Mouse (Mus musculus) heart, embryonic 15.5 days (tissue): ENCODE measurements at regions not wholly inside any gene's neighbourhood (a gene's known extent, or its start where the extent isn't known, plus 50 kb on each side); places are given as distances from the start of the nearest gene placed in this dataset.
A peak's percentile ranks its signal among the peaks of the same experiment; 100 is the strongest.

Experiments
- ATAC-seq: fragments of 200-750 bp; cut with Nextera tagmentation; replicated peaks from 2 replicates; pipeline ENCODE4 v1.8.0; 2017; ENCODE audit warnings: low read depth, moderate TSS enrichment; ENCODE audit not compliant: insufficient number of reproducible peaks, insufficient read depth, low FRiP score
- H3K27ac ChIP-seq: fragments of 300-500 bp; sonication (generic); 2 replicates; pipeline ENCODE4 v1.5.1; 2015; ENCODE audit warnings: mild to moderate bottlenecking, inconsistent platforms
- H3K27me3 ChIP-seq: fragments of 300-500 bp; sonication (generic); 2 replicates; pipeline ENCODE4 v1.6.1; 2015; ENCODE audit warnings: inconsistent platforms
- H3K36me3 ChIP-seq: fragments of 300-500 bp; sonication (generic); 2 replicates; pipeline ENCODE4 v1.6.1; 2015; ENCODE audit warnings: mild to moderate bottlenecking, inconsistent platforms
- H3K4me1 ChIP-seq: fragments of 300-500 bp; sonication (generic); replicated peaks from 2 replicates; pipeline ENCODE4 v1.6.1; 2015; ENCODE audit warnings: inconsistent platforms
- H3K4me2 ChIP-seq: fragments of 300-500 bp; sonication (generic); 2 replicates; pipeline ENCODE4 v1.6.1; 2015; ENCODE audit warnings: inconsistent platforms, mild to moderate bottlenecking, moderate library complexity
- H3K4me3 ChIP-seq: fragments of 300-500 bp; sonication (generic); 2 replicates; pipeline ENCODE4 v1.5.1; 2015; ENCODE audit warnings: mild to moderate bottlenecking, inconsistent platforms
- H3K9ac ChIP-seq: fragments of 300-500 bp; sonication (generic); 2 replicates; pipeline ENCODE4 v1.6.1; 2015; ENCODE audit warnings: mild to moderate bottlenecking, inconsistent platforms
- H3K9me3 ChIP-seq: fragments of 300-500 bp; sonication (generic); replicated peaks from 2 replicates; pipeline ENCODE4 v1.6.1; 2016; ENCODE audit warnings: inconsistent platforms
- WGBS: fragments of 180-500 bp; shearing (Covaris S2); methylation state at CpG from one replicate; pipeline ENCODE4 v1.1.7; 2015; ENCODE audit warnings: mixed read lengths; 5-methylcytosine and 5-hydroxymethylcytosine counted together

DNA sequence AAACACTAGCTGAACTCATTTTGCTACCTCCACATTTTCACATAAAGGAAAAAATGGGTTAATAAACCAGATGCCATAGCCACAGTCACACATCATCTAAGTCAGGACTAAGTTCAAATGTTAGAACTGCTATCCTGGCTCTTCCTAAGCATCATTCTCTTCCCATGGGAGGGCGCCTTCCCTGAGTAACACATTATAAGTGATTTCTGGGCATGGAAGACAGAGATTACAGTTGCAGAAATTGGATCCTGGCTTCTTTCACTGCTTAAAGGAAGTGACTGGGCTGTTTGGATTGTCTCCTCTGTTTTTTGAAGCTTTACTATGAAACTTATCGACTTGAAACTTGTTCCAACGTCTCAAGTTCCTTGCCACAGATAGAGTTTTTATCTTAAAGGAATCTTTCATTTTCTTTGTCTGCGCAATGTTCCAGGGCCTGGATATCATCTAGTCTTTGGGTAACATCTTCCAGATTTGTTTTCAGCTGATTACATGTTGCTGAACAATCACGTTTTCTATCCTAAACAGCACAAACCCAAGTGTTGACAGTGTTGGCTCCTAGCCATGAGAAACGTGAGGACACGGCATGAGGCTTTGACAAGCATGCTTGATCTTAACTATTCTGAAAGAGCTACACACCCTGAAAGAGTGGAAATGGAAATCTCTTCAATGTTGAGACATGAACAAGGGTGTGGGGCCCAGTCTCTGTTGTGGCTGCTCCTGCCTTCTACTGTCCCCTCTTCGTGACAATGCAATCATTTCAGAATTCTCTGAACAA, 700.9 kb upstream of the Zeb2 start:
- no peak overlapping the region for H3K4me3 ChIP-seq
- 38% methylated on average over 8 of the region's 8 CpGs for WGBS
- H3K9ac ChIP-seq: no peak overlapping the region
- no peak overlapping the region for H3K4me2 ChIP-seq
- no peaks in the 10 kb centered on the region for H3K36me3 ChIP-seq
- no peaks in the 10 kb centered on the region for H3K4me1 ChIP-seq
- H3K9me3 ChIP-seq: no peaks in the 10 kb centered on the region
- 0 out of 2 replicates have a peak overlapping the region, but pooled peaks have one; percentile 16 for H3K27ac ChIP-seq
- ATAC-seq: no peak
- H3K27me3 ChIP-seq: no peaks in the 10 kb centered on the region

DNA sequence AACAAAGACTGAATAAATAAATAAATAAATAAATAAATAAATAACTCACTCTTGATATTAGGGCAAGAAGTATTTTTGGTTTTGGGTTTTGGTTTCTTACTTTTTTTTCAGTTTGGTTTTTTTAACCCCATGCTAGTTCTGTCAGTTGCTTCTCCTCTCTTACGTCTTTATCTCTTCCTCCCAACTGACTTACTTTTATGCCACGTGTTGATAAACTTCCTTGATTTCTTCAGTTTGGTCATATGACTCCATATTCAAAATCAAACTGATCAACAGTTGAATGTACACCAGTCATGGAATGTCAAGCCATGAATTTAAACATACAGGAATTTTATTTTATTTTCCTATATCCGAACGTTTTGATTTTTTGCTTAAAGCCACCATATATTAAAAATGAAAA, 697.5 kb upstream of the Zeb2 start:
- no peak for ATAC-seq
- no peaks in the 10 kb centered on the region for H3K27me3 ChIP-seq
- 76% methylated on average over 4 of the region's 4 CpGs for WGBS

DNA sequence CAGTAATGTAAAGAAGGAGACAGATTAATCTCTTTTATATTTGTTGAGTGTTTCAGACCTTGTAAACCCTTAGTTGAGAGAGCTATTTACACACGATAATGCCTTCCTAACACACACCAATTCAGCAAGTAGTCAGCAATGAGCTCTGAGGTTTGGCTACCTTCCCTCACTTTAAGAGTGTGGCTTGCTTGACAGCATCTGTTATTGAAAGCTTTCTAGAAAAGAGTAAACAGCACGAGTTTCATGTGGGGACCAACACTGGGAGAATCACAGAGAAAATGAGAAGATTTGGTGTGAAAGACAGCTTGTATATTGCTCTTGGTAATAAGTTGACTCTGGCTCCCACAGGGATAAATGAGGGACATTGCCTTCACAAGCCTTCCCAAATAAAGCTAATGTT, 688.1 kb upstream of the Zeb2 start:
- WGBS: 51% methylated on average over 2 of the region's 2 CpGs

More for the DNA sequence above, 697.5 kb upstream of the Zeb2 start:
- H3K4me3 ChIP-seq: no peak overlapping the region
- no peak overlapping the region for H3K4me2 ChIP-seq
- H3K9me3 ChIP-seq: no peaks in the 10 kb centered on the region
- H3K36me3 ChIP-seq: no peaks in the 10 kb centered on the region
- H3K27ac ChIP-seq: no peak overlapping the region
- H3K9ac ChIP-seq: no peak overlapping the region
- H3K4me1 ChIP-seq: no peaks in the 10 kb centered on the region

DNA sequence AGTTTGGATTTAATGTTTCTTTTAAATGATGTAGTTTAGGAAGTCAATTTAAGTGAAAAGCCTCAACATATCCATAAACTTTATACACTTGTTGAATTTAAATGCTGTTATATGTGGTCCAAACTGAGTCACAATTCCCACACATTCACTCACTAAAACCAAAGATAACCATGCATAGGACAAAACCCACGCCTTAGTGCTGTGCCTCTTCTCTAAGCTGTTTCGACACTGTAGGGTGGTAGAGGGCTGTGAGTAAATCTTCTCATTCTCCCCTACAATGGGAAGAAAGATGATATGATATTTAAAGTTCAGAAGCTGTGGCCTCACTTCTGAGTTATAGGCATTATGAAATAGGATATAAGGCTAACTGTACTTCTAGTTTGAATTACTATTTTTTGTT, 682.9 kb upstream of the Zeb2 start:
- ATAC-seq: no peak
- Histone ChIP-seq H3K27ac (no peak overlapping the region), H3K27me3 (no peaks in the 10 kb centered on the region), H3K9ac (no peak overlapping the region), H3K4me3 (no peak overlapping the region), H3K9me3 (no peaks in the 10 kb centered on the region), H3K4me1 (no peaks in the 10 kb centered on the region), H3K36me3 (no peaks in the 10 kb centered on the region), H3K4me2 (no peak overlapping the region)
- 66% methylated on average over 2 of the region's 2 CpGs for WGBS

More for the DNA sequence above, 688.1 kb upstream of the Zeb2 start:
- Histone ChIP-seq H3K9ac (no peak overlapping the region), H3K36me3 (no peaks in the 10 kb centered on the region), H3K4me1 (no peaks in the 10 kb centered on the region), H3K4me3 (no peak overlapping the region), H3K27me3 (no peaks in the 10 kb centered on the region), H3K27ac (no peak overlapping the region), H3K4me2 (no peak overlapping the region), H3K9me3 (no peaks in the 10 kb centered on the region)
- no peak for ATAC-seq

DNA sequence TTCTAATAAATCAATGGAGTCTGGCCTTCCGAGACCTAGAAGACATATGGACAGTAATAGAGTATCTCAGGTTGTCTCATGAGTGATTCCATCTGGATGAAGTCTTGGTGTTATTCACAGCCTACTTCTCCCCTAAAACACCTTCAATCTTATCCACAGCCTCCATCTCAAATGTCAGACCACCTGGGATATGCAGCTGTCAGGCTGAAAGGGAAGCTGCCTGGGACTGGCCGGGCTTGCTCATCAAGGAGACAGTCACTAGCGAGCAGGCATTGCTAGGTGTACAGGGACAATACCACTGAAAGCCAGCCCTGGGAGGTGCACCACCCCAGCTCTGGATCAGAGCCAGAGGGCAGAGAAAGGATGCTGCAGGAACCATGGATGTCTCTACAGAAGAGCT, 676.4 kb upstream of the Zeb2 start:
- no peak for ATAC-seq
- Histone ChIP-seq H3K4me1 (no peaks in the 10 kb centered on the region), H3K27ac (no peak overlapping the region), H3K36me3 (no peaks in the 10 kb centered on the region), H3K4me3 (no peak overlapping the region), H3K27me3 (no peaks in the 10 kb centered on the region), H3K9ac (no peak overlapping the region), H3K9me3 (no peaks in the 10 kb centered on the region), H3K4me2 (no peak overlapping the region)
- 64% methylated on average over 3 of the region's 3 CpGs for WGBS

DNA sequence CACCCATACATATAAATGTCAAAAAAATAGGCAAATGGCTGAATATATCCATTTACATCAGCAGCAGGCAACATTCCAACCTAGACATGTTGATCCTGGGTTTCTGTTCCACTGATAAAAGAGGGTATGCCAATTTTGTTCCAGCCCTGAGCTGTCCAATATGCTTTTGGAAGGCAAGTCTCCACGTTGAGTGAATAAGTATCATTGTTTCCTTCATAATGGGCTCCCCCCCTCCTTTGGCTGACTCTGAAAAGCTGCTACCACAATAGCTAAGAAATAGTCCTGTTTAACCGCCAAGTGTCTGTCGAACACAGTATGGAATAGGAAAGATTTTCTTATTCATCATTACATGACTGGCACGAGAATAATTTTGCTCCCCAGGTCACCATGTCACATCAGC, 672.5 kb upstream of the Zeb2 start:
- Histone ChIP-seq H3K4me3 (no peak overlapping the region), H3K9me3 (no peaks in the 10 kb centered on the region), H3K4me2 (no peak overlapping the region), H3K27me3 (no peaks in the 10 kb centered on the region), H3K4me1 (no peaks in the 10 kb centered on the region), H3K36me3 (no peaks in the 10 kb centered on the region), H3K27ac (no peak overlapping the region), H3K9ac (no peak overlapping the region)
- ATAC-seq: no peak
- 68% methylated on average over 4 of the region's 4 CpGs for WGBS

DNA sequence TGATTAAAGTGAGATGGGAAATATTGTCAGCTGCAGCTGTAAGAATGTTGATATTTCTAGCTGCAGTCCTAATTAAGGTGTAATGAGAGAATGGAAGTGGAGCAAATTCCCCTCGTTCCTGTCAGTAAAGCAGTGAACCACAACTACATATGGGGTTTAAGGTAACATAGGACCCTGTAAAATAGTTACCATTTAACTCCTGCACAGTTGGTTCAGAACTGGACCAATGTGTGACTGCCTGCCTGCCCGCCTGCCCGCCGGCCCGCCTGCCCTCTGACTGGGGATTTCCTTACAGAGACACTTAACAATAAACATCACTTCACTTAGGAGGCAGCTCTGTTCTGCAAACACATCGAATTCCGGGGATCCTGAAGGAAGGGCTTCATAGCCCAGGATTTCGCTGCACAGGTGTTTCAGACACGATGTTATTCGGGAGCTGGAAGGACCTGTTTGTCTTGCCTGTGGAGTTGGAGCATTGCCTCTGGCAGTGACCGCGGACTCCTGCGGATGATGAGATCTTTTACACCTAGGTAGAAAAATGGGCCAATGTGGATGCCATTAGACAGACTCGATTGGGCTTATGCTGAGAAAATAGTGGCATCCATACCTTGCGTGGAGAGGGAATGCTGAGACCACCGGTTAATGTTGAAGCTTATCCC, 670.7 kb upstream of the Zeb2 start:
- 61% methylated on average over 16 of the region's 16 CpGs for WGBS
- Histone ChIP-seq H3K4me3 (no peak overlapping the region), H3K9ac (no peak overlapping the region), H3K27ac (no peak overlapping the region), H3K9me3 (no peaks in the 10 kb centered on the region), H3K36me3 (no peaks in the 10 kb centered on the region), H3K27me3 (no peaks in the 10 kb centered on the region), H3K4me2 (no peak overlapping the region), H3K4me1 (no peaks in the 10 kb centered on the region)
- no peak for ATAC-seq

DNA sequence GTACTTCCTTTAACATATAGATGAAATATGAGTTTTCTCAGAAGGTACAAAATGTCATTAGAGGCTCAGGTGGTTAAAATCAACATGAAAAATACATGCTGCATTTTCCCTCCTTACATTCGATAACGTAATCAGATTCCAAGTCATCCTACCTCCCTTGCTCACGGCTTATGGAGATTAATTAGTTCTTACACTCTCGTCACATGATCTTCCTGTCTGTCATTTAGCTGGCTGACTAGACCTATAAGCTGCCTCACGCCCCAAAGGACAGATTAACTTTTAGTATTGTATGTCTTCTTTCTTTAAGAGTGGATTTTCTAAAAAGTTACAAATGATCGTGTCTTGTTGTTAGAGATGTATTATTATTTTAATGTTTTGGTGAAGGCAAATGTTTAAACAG, 669.6 kb upstream of the Zeb2 start:
- Histone ChIP-seq H3K9ac (no peak overlapping the region), H3K4me2 (no peak overlapping the region), H3K4me1 (no peaks in the 10 kb centered on the region), H3K27me3 (no peaks in the 10 kb centered on the region), H3K9me3 (no peaks in the 10 kb centered on the region), H3K4me3 (no peak overlapping the region), H3K36me3 (no peaks in the 10 kb centered on the region), H3K27ac (no peak overlapping the region)
- no peak for ATAC-seq
- WGBS: 66% methylated on average over 6 of the region's 6 CpGs

DNA sequence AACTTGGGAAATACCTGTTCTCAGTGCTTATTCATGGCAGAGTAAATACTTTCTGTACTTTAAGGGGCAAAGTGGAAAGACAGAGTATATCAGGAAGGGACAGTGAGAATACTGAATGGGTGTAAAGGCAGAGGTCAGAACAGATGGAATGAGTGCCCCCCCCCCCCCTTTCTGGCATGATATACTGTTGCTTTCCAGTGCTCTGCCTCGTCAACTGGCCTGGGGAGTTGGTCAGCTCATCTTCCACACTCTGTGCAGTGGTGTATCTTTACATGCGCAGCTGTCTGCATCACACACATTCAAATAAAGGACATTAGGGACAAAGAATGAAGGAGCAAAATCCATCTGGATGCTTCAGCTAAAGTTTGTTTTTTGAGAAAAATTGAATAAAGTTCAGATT, 668.5 kb upstream of the Zeb2 start:
- H3K9me3 ChIP-seq: no peaks in the 10 kb centered on the region
- no peak overlapping the region for H3K9ac ChIP-seq
- H3K4me2 ChIP-seq: no peak overlapping the region
- no peaks in the 10 kb centered on the region for H3K36me3 ChIP-seq
- no peaks in the 10 kb centered on the region for H3K27me3 ChIP-seq
- 78% methylated on average over 2 of the region's 2 CpGs for WGBS
- no peak overlapping the region for H3K27ac ChIP-seq
- no peaks in the 10 kb centered on the region for H3K4me1 ChIP-seq
- no peak for ATAC-seq
- H3K4me3 ChIP-seq: no peak overlapping the region

DNA sequence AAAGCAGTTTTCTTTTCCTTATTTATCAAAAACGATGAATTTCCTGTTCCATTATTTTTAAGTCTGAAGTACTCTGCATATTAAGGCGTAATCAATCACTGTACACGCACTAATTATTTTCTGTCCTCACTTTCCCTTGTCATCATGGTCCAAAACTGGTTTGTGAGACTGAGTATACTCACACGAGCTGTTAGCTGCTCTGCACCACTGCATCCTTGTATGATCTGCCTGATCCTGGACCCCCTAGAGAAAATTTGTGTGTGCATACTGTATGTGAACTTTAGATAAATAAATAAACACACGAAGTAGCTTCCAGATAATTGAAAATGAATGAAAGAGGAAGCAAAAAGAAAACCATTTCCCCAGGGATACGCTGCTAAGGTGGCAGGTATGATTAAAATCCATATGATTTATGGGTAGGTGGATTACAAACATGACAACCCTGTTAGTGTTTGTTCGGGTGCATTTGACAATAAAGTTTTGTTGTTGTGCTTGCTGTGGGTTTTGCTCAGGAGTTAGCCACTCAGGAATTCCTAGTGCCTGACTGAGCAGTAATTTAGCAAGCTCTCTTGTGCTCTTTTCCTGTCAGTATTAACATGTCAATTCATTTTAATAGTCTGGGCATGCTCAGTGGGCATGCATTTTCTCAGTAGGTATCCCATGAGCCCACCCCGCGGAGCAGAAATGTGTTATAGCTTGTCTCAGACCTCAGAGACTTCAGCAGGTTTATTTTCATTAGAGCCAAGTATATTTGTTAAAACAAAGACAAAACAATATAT, 666.6 kb upstream of the Zeb2 start:
- Histone ChIP-seq H3K27ac (no peak overlapping the region), H3K4me1 (no peaks in the 10 kb centered on the region), H3K4me2 (no peak overlapping the region), H3K4me3 (no peak overlapping the region), H3K9ac (no peak overlapping the region), H3K36me3 (no peaks in the 10 kb centered on the region), H3K27me3 (no peaks in the 10 kb centered on the region), H3K9me3 (no peaks in the 10 kb centered on the region)
- ATAC-seq: no peak
- 74% methylated on average over 9 of the region's 9 CpGs for WGBS

DNA sequence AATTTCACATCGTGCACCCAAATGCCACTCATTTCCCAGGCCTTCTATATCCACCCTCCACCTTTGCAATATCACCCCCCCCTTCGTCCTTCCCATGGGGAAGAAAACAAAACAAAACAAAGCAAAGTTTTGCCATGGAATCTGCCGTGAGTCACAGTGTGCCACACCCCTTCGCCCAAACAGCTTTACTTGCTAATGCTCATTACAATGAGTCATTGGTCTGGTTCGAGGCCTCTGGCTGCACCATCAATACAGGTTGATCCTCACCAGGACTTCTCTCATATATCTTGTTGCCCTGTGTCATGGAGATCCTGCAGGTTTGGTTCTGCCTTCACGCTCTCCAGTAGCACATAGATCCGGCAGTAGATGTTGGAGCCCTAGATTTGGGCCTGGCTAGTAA, 660.3 kb upstream of the Zeb2 start:
- no peak overlapping the region for H3K4me2 ChIP-seq
- H3K27me3 ChIP-seq: no peaks in the 10 kb centered on the region
- no peaks in the 10 kb centered on the region for H3K36me3 ChIP-seq
- no peak overlapping the region for H3K4me3 ChIP-seq
- no peak overlapping the region for H3K27ac ChIP-seq
- WGBS: 80% methylated on average over 7 of the region's 7 CpGs
- no peaks in the 10 kb centered on the region for H3K9me3 ChIP-seq
- ATAC-seq: no peak
- H3K9ac ChIP-seq: no peak overlapping the region
- H3K4me1 ChIP-seq: no peaks in the 10 kb centered on the region
